Mouse (Mus musculus): ENCODE measurements at regions not wholly inside any gene's neighbourhood (a gene's known extent, or its start where the extent isn't known, plus 50 kb on each side); places are given as distances from the start of the nearest gene placed in this dataset.

DNA sequence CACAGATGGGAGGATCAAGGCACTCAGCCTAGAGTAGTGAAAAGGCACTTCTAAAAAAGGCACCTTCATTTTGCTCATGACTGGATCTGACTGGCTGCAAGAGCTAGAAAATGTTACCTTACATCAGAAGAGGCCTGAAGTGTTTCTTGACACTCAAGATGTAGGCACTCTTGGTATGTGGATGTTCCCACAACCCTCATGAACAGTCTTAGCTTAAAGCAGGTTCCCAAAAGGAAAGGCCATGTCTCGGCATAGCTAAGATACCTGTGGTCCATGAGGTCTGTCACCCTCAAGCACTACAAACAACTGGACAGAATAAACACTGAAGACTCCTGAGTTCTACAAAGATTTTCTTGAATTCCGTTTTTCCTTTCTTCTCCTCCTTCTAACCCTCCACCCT is 619.5 kb downstream of the Ipo11 start:
- TF ChIP-seq CTCF (IDR thresholded peaks at IDR 0.05; ENCODE audit: low read depth) (no peak), EP300 (IDR thresholded peaks at IDR 0.05; ENCODE audit: low read depth) (no peak)
